In the genomic region with DNA sequence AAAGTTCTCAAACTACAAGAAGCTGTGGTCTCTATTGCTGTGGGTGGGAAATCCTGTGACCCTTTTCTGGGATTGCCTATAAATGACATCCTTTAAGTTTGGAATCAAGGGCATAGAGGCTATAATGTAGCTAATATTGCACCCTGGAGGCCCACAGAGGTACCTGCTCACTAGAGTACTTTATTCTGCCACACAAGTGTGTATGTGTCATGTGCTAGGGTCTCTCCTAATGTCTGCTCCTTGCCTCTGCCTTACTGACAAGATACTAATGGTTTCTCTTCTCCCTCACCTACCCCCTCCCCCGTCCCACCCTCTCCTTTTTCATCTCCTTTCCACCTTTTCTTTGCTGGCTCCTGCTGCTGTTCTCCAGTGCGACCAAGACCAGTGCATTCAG, we compare ENCODE assay signal across 9 mouse cellular contexts.
A peak's percentile ranks its signal among the peaks of the same experiment; 100 is the strongest.
DNase-seq lines count a peak whose midpoint lies in the region; ATAC-seq lines count a peak whose summit lies in the region.
"Had no signal": no experiment of that assay in that cellular context is flagged by ENCODE, and none has a peak within 500 bp of the region (broad histone marks: within the 10 kb centered on the region; RNA-seq: fewer than 3 reads in every experiment).

No protein-coding gene starts in this region.

- peak overlapping the region; percentile 75 for H3K4me2 ChIP-seq in heart, embryonic 15.5 days
- peak overlapping the region; percentile 78 for H3K4me2 ChIP-seq in embryonic facial prominence, embryonic 12.5 days (replicated peaks)
- H3K4me2 ChIP-seq in hindbrain, embryonic 15.5 days, result peak overlapping the region; percentile 80
- peak overlapping the region; percentile 71 for H3K4me2 ChIP-seq in midbrain, embryonic 14.5 days (ENCODE audit: low read length)

- DNase-seq in heart, adult 8-10 months (ENCODE audit: low spot score), result no peak
- DNase-seq in midbrain, embryonic 14.5 days, result no peak
- DNase-seq in gastrocnemius, postnatal 14 days, result no peak
- no peak for DNase-seq in MN1 (ENCODE audit: low spot score)
- DNase-seq in adrenal gland, postnatal 4 days (ENCODE audit: low spot score in 2 of 2), result no peak

- H3K9me3 ChIP-seq in heart, embryonic 15.5 days (replicated peaks), result no peaks in the 10 kb centered on the region
- H3K9me3 ChIP-seq in embryonic facial prominence, embryonic 12.5 days, result no peaks in the 10 kb centered on the region
- H3K9me3 ChIP-seq in hindbrain, embryonic 15.5 days, result no peaks in the 10 kb centered on the region
- H3K9me3 ChIP-seq in midbrain, embryonic 14.5 days (ENCODE audit: control insufficient read depth, low read length), result no peaks in the 10 kb centered on the region

- H3K4me1 ChIP-seq in heart, embryonic 15.5 days (replicated peaks), result peaks cover 8% of the 10 kb centered on the region
- peaks cover 5% of the 10 kb centered on the region for H3K4me1 ChIP-seq in embryonic facial prominence, embryonic 12.5 days
- H3K4me1 ChIP-seq in hindbrain, embryonic 15.5 days (replicated peaks), result peaks cover 13% of the 10 kb centered on the region
- H3K4me1 ChIP-seq in midbrain, embryonic 14.5 days (ENCODE audit: control insufficient read depth, insufficient read depth, low read length), result peaks cover 3% of the 10 kb centered on the region; the same call in 1 of the 2 replicates

- peak overlapping the region; percentile 48; the same call in 1 of the 2 replicates for H3K4me3 ChIP-seq in heart, embryonic 15.5 days
- no peak overlapping the region for H3K4me3 ChIP-seq in embryonic facial prominence, embryonic 12.5 days
- peak overlapping the region; percentile 42 for H3K4me3 ChIP-seq in hindbrain, embryonic 15.5 days
- H3K4me3 ChIP-seq in midbrain, embryonic 14.5 days (replicated peaks; ENCODE audit: low read depth, low read length), result peak overlapping the region; percentile 38

- H3K9ac ChIP-seq in heart, embryonic 15.5 days, result peak overlapping the region; percentile 48; the same call in 1 of the 2 replicates
- peak overlapping the region; percentile 51 for H3K9ac ChIP-seq in embryonic facial prominence, embryonic 12.5 days
- H3K9ac ChIP-seq in hindbrain, embryonic 15.5 days, result peak overlapping the region; percentile 41
- H3K9ac ChIP-seq in midbrain, embryonic 14.5 days (replicated peaks; ENCODE audit: low read length), result peak overlapping the region; percentile 53

- H3K27me3 ChIP-seq in heart, embryonic 15.5 days, result 0 out of 2 replicates have a peak, but pooled peaks cover 2% of the 10 kb centered on the region
- no peaks in the 10 kb centered on the region for H3K27me3 ChIP-seq in embryonic facial prominence, embryonic 12.5 days
- no peaks in the 10 kb centered on the region for H3K27me3 ChIP-seq in hindbrain, embryonic 15.5 days
- no peaks in the 10 kb centered on the region for H3K27me3 ChIP-seq in midbrain, embryonic 14.5 days (ENCODE audit: control insufficient read depth, insufficient read depth, low read length)

- intact Hi-C loops in gastrocnemius, postnatal 14 days (cut with DNase I; ENCODE audit: low total_unique reads), result loop anchor here (5.0 kb wide), 1 partner anchor 310 kb away; the partner anchor contains the start of gene Tmem242

- WGBS in heart, embryonic 15.5 days, result 47% methylated on average over 2 of the region's 2 CpGs
- 36% methylated on average over 2 of the region's 2 CpGs for WGBS in embryonic facial prominence, embryonic 12.5 days
- 47% methylated on average over 2 of the region's 2 CpGs for WGBS in hindbrain, embryonic 15.5 days
- WGBS in midbrain, embryonic 14.5 days, result 25% methylated on average over 2 of the region's 2 CpGs

- no peaks in the 10 kb centered on the region for H3K36me3 ChIP-seq in heart, embryonic 15.5 days
- H3K36me3 ChIP-seq in embryonic facial prominence, embryonic 12.5 days, result no peaks in the 10 kb centered on the region
- no peaks in the 10 kb centered on the region for H3K36me3 ChIP-seq in hindbrain, embryonic 15.5 days
- no peaks in the 10 kb centered on the region for H3K36me3 ChIP-seq in midbrain, embryonic 14.5 days (ENCODE audit: control insufficient read depth, insufficient read depth, low read length)

- H3K27ac ChIP-seq in heart, embryonic 15.5 days, result no peak overlapping the region
- H3K27ac ChIP-seq in embryonic facial prominence, embryonic 12.5 days, result peak overlapping the region; percentile 3; the same call in 1 of the 2 replicates
- H3K27ac ChIP-seq in hindbrain, embryonic 15.5 days (replicated peaks), result peak overlapping the region; percentile 12; the same call in 1 of the 2 replicates
- peak overlapping the region; percentile 45 for H3K27ac ChIP-seq in midbrain, embryonic 14.5 days (replicated peaks; ENCODE audit: low read depth, low read length)

- no peak for ATAC-seq in heart, embryonic 15.5 days (replicated peaks; ENCODE audit: insufficient number of reproducible peaks, insufficient read depth, low FRiP score, low read depth)
- ATAC-seq in embryonic facial prominence, embryonic 12.5 days (ENCODE audit: insufficient number of reproducible peaks, insufficient read depth, low FRiP score, low TSS enrichment), result no peak
- ATAC-seq in hindbrain, embryonic 15.5 days (ENCODE audit: low FRiP score, low read depth), result no peak; the same call in 1 of the 2 replicates
- no peak for ATAC-seq in midbrain, embryonic 14.5 days (ENCODE audit: low FRiP score, low TSS enrichment)
- ATAC-seq: CD4-positive, CD25-positive, alpha-beta regulatory T cell, adult 4 months had no signal
